Mouse (Mus musculus): ENCODE results near the gene Iqsec2. TPM values are rescaled to one million over a fixed set of nuclear protein-coding genes. Genes with fewer than 3 reads are reported as not detected.

The Iqsec2 gene
- polyA plus RNA-seq, 1 experiment from 2014 or later = 7.3 TPM

DNA sequence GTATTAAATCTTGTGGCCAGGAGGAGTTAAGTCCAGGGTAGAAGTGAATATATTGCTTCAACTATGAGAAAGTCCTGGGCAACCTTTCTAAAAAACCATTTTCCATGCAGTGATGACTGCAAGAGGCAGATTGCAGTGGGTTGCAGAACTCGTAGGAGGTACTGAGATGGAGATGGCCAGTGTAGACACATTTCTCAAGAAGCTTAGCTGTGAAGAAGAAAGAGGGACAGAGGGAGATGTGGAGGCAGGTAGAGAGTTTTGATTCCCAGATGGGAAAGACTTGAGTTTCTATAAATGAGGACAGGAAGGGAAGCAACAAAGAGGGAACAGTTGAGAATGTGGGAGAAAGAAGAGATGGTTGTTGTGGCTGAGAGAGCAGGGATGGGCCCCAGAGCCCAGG lies 47.2 kb downstream of the Iqsec2 start:
- Histone ChIP-seq H3K36me3 (ENCODE audit: control insufficient read depth, insufficient read depth) (no peaks in the 10 kb centered on the region), H3K4me2 (replicated peaks; ENCODE audit: low read depth) (no peak overlapping the region), H3K4me1 (replicated peaks; ENCODE audit: control insufficient read depth, insufficient read depth, low read length) (no peaks in the 10 kb centered on the region), H3K9ac (ENCODE audit: low read depth, low read length) (no peak overlapping the region), H3K27me3 (replicated peaks; ENCODE audit: control insufficient read depth, insufficient read depth, low read length) (no peaks in the 10 kb centered on the region; the same call in 1 of the 2 replicates), H3K27ac (ENCODE audit: low read depth, low read length) (no peak overlapping the region), H3K9me3 (ENCODE audit: control insufficient read depth) (no peaks in the 10 kb centered on the region), H3K4me3 (ENCODE audit: low read depth, low read length) (no peak overlapping the region)
- 79% methylated on average over 1 of the region's 1 CpGs for WGBS
- TF ChIP-seq CTCF (IDR thresholded peaks at IDR 0.05; ENCODE audit: low read depth) = no peak
- ATAC-seq = no peak

- Histone ChIP-seq H3K4me1 (replicated peaks; ENCODE audit: control insufficient read depth, insufficient read depth, low read length) (no peaks in the 10 kb centered on the region), H3K4me3 (ENCODE audit: low read depth, low read length) (no peak overlapping the region)
- TF ChIP-seq CTCF (IDR thresholded peaks at IDR 0.05; ENCODE audit: low read depth) = no peak
Measured at GRCm38 (mm10) chrX:152197814-152198648, 54.0 kb downstream of the Iqsec2 start.

DNA sequence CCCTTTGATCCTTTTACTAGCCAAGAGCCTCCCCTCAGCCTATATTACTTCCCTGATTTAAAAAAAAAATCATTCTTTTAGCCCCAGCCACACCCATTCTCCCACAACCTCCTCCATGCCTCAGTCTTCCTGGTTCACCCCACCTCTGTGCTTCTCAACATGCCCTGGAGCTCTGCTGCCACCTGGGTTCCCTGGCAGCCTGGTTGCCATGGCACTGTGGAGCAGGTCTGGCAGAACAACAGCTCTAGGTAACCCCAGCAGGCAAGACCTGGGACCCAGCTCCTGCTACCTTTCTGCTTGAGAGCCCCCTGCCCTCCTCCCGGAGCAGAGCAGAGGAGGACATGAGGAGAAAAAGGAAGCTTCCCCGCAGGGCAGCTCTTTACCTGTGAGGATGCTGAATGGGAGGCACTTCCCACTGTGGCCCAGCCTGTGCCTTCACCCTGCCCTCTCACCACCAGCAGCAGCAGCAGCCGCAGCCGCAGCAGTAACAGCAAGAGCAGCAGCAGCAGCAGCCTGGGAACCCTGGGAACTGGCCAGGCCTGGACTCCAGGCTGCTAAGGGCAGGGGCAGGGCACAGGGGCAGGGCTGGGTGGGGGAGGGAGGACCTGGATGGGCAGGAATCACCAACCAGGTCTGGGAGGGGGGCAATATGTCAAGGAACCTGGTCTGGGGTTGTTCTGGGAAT lies 57.8 kb downstream of the Iqsec2 start:
- Histone ChIP-seq H3K4me2 (replicated peaks; ENCODE audit: low read depth) (no peak overlapping the region), H3K27ac (ENCODE audit: low read depth, low read length) (no peak overlapping the region), H3K9me3 (ENCODE audit: control insufficient read depth) (no peaks in the 10 kb centered on the region), H3K36me3 (ENCODE audit: control insufficient read depth, insufficient read depth) (no peaks in the 10 kb centered on the region), H3K27me3 (replicated peaks; ENCODE audit: control insufficient read depth, insufficient read depth, low read length) (no peaks in the 10 kb centered on the region), H3K4me1 (replicated peaks; ENCODE audit: control insufficient read depth, insufficient read depth, low read length) (no peaks in the 10 kb centered on the region), H3K9ac (ENCODE audit: low read depth, low read length) (no peak overlapping the region), H3K4me3 (ENCODE audit: low read depth, low read length) (no peak overlapping the region)
- 40% methylated on average over 4 of the region's 4 CpGs for WGBS
- TF ChIP-seq CTCF (IDR thresholded peaks at IDR 0.05; ENCODE audit: low read depth) = no peak
- 0 out of 2 replicates have a peak, but pooled peaks have one; percentile 36 for ATAC-seq

More at GRCm38 (mm10) chrX:152197814-152198648, 54.0 kb downstream of the Iqsec2 start:
- Histone ChIP-seq H3K27ac (ENCODE audit: low read depth, low read length) (no peak overlapping the region), H3K27me3 (replicated peaks; ENCODE audit: control insufficient read depth, insufficient read depth, low read length) (no peaks in the 10 kb centered on the region; the same call in 1 of the 2 replicates), H3K4me2 (replicated peaks; ENCODE audit: low read depth) (no peak overlapping the region), H3K9me3 (ENCODE audit: control insufficient read depth) (no peaks in the 10 kb centered on the region), H3K9ac (ENCODE audit: low read depth, low read length) (no peak overlapping the region), H3K36me3 (ENCODE audit: control insufficient read depth, insufficient read depth) (no peaks in the 10 kb centered on the region)
- 89% methylated on average over 1 of the region's 1 CpGs for WGBS
- ATAC-seq = no peak

DNA sequence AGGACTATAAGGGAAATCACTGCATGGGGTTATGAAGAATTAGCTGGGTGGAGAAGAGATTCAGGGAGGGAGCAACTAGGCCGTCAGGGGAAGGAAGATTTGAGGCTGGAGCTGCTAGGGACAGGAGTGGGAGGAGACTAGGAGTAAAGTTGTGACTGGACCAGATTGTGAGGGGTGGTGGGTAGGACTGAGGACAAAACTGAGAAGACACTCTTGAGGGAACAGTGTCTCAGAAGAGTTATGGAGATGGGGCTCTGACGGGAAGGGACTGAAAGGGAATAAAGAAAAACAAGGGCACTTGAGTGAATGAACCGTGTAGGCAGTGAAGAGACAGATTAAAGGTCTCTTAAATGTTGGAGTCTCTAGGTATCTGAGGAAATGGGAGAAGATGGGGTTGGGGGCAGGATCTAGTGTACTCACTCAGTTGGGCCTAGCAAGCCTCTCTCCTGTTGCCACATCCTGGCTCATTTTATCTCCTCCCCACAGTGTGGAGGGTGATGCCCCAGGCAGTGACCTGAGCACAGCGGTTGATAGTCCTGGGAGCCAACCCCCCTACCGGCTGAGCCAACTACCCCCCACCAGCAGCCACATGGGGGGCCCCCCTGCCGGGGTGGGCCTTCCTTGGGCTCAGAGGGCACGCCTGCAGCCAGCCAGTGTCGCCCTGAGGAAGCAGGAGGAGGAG lies 58.5 kb downstream of the Iqsec2 start:
- TF ChIP-seq CTCF (IDR thresholded peaks at IDR 0.05; ENCODE audit: low read depth) = no peak
- Histone ChIP-seq H3K27ac (ENCODE audit: low read depth, low read length) (no peak overlapping the region), H3K4me2 (replicated peaks; ENCODE audit: low read depth) (no peak overlapping the region), H3K4me1 (replicated peaks; ENCODE audit: control insufficient read depth, insufficient read depth, low read length) (no peaks in the 10 kb centered on the region), H3K9me3 (ENCODE audit: control insufficient read depth) (no peaks in the 10 kb centered on the region), H3K9ac (ENCODE audit: low read depth, low read length) (no peak overlapping the region), H3K4me3 (ENCODE audit: low read depth, low read length) (no peak overlapping the region), H3K36me3 (ENCODE audit: control insufficient read depth, insufficient read depth) (no peaks in the 10 kb centered on the region), H3K27me3 (replicated peaks; ENCODE audit: control insufficient read depth, insufficient read depth, low read length) (no peaks in the 10 kb centered on the region)
- WGBS = 57% methylated on average over 8 of the region's 8 CpGs
- no peak for ATAC-seq

DNA sequence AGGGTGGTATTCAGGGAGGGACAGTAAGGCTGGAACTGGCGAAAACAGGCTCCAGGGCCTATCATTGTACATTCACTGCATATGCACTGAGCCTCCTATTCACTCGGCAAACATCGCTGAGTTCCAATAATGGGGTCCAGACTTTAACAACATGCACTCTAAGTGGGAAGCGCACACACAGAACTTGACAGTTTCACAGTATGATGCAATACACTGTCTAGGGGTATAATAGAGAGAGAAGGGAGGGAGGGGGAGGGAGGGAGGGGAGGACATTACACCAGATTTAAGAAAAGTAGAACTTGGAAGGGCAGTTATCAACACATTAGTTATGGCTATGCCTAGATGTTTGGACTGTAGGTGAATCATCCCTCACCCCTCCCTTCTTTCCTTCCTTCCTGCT lies 59.2 kb downstream of the Iqsec2 start:
- 76% methylated on average over 4 of the region's 4 CpGs for WGBS
- no peaks in the 10 kb centered on the region for H3K36me3 ChIP-seq (ENCODE audit: control insufficient read depth, insufficient read depth)
- H3K27ac ChIP-seq (ENCODE audit: low read depth, low read length) = no peak overlapping the region

DNA sequence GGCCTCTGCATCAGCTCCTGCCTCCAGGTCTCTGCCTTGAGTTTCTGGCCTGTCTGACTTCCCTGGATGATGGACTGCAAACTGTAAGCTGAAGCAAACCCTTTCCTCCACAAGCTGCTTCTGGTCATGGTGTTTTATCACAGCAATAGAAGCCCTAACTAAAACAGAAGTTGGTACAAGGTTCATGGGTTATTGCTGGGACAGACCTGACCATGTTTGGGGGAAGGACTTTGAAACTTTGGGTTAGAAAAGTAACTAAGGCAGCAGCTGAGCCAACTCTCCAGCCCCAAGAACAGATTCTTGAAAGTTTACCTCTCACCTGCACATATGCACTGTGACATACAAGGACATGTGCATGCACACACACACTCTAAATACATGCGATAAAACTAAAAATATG lies 61.4 kb downstream of the Iqsec2 start:
- no peak for TF ChIP-seq CTCF (IDR thresholded peaks at IDR 0.05; ENCODE audit: low read depth)
- Histone ChIP-seq H3K27ac (ENCODE audit: low read depth, low read length) (no peak overlapping the region), H3K4me2 (replicated peaks; ENCODE audit: low read depth) (no peak overlapping the region), H3K4me3 (ENCODE audit: low read depth, low read length) (no peak overlapping the region), H3K27me3 (replicated peaks; ENCODE audit: control insufficient read depth, insufficient read depth, low read length) (no peaks in the 10 kb centered on the region), H3K9ac (ENCODE audit: low read depth, low read length) (no peak overlapping the region), H3K36me3 (ENCODE audit: control insufficient read depth, insufficient read depth) (peaks cover 5% of the 10 kb centered on the region; the same call in 1 of the 2 replicates), H3K9me3 (ENCODE audit: control insufficient read depth) (no peaks in the 10 kb centered on the region), H3K4me1 (replicated peaks; ENCODE audit: control insufficient read depth, insufficient read depth, low read length) (no peaks in the 10 kb centered on the region)
- WGBS = 93% methylated on average over 1 of the region's 1 CpGs
- ATAC-seq = no peak

More for the DNA sequence above, 59.2 kb downstream of the Iqsec2 start:
- no peaks in the 10 kb centered on the region for H3K9me3 ChIP-seq (ENCODE audit: control insufficient read depth)
- H3K4me2 ChIP-seq (replicated peaks; ENCODE audit: low read depth) = no peak overlapping the region
- no peaks in the 10 kb centered on the region for H3K4me1 ChIP-seq (replicated peaks; ENCODE audit: control insufficient read depth, insufficient read depth, low read length)
- no peak for ATAC-seq
- H3K27me3 ChIP-seq (replicated peaks; ENCODE audit: control insufficient read depth, insufficient read depth, low read length) = no peaks in the 10 kb centered on the region
- no peak overlapping the region for H3K4me3 ChIP-seq (ENCODE audit: low read depth, low read length)
- no peak for TF ChIP-seq CTCF (IDR thresholded peaks at IDR 0.05; ENCODE audit: low read depth)
- no peak overlapping the region for H3K9ac ChIP-seq (ENCODE audit: low read depth, low read length)

All from intestine, postnatal 0 days (tissue).